Mouse (Mus musculus): ENCODE measurements around the gene Gm36079. TPM values are rescaled to one million over a fixed set of nuclear protein-coding genes. Genes with fewer than 3 reads are reported as not detected.
"Not testable (repeated sequence)": the region's sequence is repeated elsewhere in the genome, so short reads cannot be mapped to it uniquely, and the experiment has no call there.

Gene Gm36079
- total RNA-seq (2022): not detected

DNA sequence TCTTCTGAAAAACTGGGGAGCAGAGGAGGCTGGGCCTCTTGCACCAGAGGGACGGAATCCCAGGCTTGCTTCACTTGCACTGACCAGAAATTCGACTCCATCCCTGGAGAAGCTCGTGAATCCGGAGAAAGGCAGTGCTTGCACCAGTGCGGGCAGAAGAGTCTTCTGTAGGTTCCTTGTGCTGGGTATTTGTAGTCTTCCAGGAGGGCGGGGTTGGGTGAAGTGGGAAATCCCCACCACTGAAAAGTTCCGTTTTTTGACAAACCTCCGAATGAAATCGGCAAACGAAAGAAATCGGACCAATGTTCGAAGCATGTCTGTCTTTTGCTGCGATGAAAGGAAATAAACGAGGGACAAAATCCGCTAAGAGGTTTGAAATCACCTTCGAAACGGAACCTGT lies at the start of gene Gm36079:
Gm36079 (minus strand) TSS at position 101 of the 400 bp plus-strand sequence.
- not testable (repeated sequence) for DNase-seq (ENCODE audit: low spot score in 2 of 2)

GRCm38 (mm10) chr13:120070878-120071277 lies 44.1 kb upstream of the Gm36079 start:
- DNase-seq (ENCODE audit: low spot score in 2 of 2): not testable (repeated sequence)

DNA sequence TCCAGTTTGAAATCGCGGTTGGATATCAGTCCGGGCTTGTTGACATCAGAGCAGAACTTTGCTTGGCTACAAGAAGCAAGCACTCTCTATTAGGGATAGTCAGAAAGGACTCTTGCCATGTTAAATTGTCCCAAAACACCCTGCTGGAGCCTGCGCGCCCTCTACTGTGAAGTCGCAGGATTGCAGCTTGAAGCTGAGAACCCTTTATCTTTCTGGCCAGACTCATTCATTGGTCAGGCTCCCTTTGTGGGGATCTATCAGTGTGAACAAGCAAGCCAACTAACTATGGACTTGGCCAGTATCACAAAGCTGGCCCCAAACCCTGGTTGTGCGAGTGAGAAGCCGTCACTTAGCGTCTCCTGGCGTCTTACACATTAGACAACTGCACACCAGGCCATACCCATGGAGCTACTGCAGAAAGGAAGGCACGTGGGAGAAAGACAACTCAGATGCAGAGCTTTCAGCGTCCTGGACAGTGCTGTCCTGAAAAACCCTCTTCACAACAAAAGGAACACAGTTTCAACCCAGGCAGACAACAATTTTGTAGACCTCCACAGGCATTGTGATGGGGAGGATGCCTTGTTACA lies 43.3 kb upstream of the Gm36079 start:
- not testable (repeated sequence) for DNase-seq (ENCODE audit: low spot score in 2 of 2)

DNA sequence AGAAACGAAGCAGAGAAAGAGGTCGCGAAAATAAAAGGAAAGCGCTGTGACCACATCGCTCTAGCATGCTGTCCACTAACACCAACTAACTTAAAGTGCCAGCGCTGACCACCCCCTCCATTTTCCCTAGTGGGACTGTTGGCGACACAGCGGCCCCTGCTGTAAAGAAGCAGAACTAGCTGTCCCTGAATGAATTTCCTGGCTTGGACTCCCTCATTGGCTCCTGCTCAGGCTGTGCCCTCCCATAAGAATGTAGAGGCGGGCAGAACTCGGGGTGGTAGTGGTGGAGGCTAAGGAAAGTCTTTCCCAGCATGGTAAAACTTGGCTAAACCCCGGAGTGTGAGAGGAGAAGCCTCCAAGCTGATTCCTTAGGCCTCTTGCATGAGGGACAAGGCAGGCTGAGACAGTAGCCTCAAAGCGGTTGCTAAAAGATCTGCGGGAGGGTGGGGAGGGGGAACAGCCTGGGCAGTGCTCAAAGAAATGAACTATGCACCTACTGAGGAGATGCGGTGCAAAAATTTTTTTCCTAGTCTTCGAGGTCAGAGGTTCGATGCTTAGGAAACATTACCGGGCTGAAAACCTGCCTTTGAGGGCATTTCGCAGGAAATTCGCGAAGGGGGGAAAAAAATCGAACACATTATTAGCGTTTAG lies 36.8 kb upstream of the Gm36079 start:
- DNase-seq (ENCODE audit: low spot score in 2 of 2): not testable (repeated sequence)

DNA sequence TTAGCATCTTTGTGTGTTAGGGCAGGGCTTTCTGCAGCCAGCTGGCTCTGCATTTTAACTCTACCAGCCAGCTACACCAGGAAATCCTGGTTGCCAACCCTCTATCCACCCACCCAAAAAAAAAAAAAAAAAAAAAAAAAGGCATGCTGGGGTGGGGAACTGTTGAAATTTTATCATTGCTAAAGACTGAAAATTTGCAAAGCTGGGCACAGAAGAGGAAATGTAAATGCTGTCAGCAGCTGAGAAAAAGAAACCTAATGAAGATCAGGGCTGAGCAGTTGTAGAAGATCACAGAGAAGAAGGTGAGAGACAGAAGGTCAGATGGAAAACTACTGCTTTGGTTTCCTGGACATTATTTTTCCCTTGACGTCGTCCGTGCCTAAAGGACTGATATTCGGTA lies 36.1 kb upstream of the Gm36079 start:
- not testable (repeated sequence) for DNase-seq (ENCODE audit: low spot score in 2 of 2)

DNA sequence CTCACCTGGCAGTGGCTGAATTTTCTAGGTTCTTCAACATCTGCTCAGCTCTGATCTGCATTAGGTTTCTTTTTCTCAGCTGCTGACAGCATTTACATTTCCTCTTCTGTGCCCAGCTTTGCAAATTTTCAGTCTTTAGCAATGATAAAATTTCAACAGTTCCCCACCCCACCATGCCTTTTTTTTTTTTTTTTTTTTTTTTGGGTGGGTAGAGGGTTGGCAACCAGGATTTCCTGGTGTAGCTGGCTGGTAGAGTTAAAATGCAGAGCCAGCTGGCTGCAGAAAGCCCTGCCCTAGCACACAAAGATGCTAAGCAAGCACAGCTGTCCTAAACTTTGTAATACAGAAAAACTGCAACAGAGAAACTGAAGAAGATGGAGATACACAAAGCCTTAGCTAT lies 25.3 kb upstream of the Gm36079 start, which contains the start of gene Gm21188:
Gm21188 (minus strand) TSS at position 110 of the 400 bp plus-strand sequence.
- DNase-seq (ENCODE audit: low spot score in 2 of 2): not testable (repeated sequence)

- not testable (repeated sequence) for DNase-seq (ENCODE audit: low spot score in 2 of 2)
These were observed 21.8 kb upstream of the Gm36079 start for GRCm38 (mm10) chr13:120048608-120049007.

- not testable (repeated sequence) for DNase-seq (ENCODE audit: low spot score in 2 of 2)
These were observed 21.4 kb upstream of the Gm36079 start for GRCm38 (mm10) chr13:120048186-120048585.

GRCm38 (mm10) chr13:120046422-120047209 lies 19.8 kb upstream of the Gm36079 start:
- DNase-seq (ENCODE audit: low spot score in 2 of 2): not testable (repeated sequence)

- not testable (repeated sequence) for DNase-seq (ENCODE audit: low spot score in 2 of 2)
These were observed 14.3 kb upstream of the Gm36079 start for GRCm38 (mm10) chr13:120041145-120041544.

DNA sequence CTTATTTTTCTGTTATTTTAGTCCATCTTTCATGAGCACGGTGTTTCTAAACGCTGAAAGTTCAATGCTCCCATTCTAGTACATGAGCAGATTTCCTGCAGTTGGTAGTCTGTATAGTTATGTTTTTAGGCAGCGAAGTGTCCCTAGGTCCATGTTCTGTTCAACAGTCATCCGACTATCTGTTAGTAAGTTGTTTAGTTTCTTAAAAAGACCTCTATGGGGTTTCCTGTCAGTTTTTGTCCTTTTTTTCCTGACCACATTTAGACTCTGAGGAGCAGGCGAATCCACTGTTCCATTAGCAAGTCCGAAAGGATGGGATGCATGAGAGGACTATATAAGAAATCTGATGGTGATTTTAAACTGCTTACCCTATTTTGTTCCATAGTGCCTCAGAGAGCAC lies 11.1 kb upstream of the Gm36079 start:
- DNase-seq (ENCODE audit: low spot score in 2 of 2): not testable (repeated sequence)

DNA sequence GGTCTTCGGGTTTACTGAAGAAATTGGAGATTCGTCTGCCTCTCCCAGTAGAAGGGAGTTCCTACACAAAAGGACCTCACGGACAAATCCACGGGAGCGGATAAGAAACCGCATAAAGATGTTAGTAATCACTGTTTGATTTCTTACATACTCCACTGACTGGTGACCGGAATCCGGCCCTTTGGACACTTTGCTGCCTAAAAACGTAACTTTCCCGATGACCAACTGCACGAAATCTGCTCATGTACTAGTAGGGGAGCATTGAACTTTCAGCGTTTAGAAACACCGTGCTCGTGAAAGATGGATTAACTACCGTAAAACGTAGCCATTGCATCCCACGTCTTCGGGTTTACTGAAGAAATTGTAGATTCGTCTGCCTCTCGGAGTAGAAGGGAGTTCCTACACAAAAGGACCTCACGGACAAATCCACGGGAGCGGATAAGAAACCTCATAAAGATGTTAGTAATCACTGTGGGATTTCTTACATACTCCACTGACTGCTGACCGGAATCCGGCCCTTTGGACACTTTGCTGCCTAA lies 9.8 kb upstream of the Gm36079 start:
- not testable (repeated sequence) for DNase-seq (ENCODE audit: low spot score in 2 of 2)

DNA sequence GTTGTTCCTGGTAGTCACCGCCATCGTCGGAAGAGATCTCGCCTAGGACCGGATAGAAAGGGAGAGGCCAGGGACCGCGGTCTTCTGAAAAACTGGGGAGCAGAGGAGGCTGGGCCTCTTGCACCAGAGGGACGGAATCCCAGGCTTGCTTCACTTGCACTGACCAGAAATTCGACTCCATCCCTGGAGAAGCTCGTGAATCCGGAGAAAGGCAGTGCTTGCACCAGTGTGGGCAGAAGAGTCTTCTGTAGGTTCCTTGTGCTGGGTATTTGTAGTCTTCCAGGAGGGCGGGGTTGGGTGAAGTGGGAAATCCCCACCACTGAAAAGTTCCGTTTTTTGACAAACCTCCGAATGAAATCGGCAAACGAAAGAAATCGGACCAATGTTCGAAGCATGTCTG lies 8.3 kb upstream of the Gm36079 start:
- not testable (repeated sequence) for DNase-seq (ENCODE audit: low spot score in 2 of 2)

DNA sequence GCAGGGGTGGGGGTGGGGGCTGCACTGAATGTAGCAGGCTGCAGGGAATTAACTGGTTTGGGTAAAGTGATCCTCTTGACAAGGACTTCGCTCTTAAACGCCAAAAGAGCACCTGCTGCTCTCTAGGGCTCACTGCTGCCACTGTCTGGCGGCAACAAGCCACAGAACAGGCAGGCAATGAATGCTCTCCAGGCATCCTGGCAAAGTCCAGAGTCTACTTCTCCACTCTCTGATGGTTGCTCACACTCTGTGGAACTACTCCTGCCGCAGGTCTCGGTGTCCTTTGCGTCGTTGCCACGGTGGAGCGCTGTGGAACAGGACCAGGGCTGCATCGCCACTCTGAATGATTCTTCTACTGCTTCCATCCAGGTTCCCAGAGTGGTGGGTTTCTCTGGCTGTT lies 7.8 kb upstream of the Gm36079 start:
- DNase-seq (ENCODE audit: low spot score in 2 of 2): not testable (repeated sequence)

DNA sequence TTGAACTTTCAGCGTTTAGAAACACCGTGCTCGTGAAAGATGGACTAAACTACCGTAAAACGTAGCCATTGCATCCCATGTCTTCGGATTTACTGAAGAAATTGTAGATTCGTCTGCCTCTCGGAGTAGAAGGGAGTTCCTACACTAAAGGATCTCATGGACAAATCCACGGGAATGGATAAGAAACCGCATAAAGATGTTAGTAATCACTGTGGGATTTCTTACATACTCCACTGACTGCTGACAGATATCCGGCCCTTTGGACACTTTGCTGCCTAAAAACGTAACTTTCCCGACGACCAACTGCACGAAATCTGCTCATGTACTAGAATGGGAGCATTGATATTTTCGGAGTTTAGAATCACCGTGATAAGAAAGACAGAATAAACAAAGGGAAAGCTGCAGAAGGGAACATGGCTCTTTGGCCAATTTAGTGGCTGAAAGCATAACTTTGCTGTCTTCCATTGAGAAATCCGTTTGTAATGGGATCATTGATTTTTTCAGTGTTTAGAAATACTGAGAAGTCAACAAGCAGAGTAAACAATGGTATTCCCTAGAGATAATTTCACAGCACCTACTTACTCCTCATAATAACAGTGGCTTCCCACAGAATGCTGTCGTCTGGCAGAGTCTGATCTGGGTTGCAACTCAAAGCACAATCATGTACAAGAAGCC lies 6.8 kb upstream of the Gm36079 start:
- DNase-seq (ENCODE audit: low spot score in 2 of 2): peak in 1 of 2 experiments; percentile 3

DNA sequence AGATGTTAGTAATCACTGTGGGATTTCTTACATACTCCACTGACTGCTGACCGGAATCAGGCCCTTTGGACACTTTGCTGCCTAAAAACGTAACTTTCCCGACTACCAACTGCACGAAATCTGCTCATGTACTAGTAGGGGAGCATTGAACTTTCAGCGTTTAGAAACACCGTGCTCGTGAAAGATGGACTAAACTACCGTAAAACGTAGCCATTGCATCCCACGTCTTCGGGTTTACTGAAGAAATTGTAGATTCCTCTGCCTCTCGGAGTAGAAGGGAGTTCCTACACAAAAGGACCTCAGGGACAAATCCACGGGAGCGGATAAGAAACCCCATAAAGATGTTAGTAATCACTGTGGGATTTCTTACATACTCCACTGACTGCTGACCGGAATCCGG lies 4.9 kb upstream of the Gm36079 start:
- peak; percentile 3 to 14 for DNase-seq (ENCODE audit: low spot score in 2 of 2)

- DNase-seq (ENCODE audit: low spot score in 2 of 2): not testable (repeated sequence)
These were observed 557 bp upstream of the Gm36079 start for GRCm38 (mm10) chr13:120027368-120027767.

DNA sequence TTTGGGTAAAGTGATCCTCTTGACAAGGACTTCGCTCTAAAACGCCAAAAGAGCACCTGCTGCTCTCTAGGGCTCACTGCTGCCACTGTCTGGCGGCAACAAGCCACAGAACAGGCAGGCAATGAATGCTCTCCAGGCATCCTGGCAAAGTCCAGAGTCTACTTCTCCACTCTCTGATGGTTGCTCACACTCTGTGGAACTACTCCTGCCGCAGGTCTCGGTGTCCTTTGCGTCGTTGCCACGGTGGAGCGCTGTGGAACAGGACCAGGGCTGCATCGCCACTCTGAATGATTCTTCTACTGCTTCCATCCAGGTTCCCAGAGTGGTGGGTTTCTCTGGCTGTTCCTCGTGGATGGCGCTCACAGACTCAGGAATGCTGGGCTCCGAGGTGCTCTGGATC lies 438 bp downstream of the Gm36079 start:
- not testable (repeated sequence) for DNase-seq (ENCODE audit: low spot score in 2 of 2)

- peak in 1 of 2 experiments; percentile 2 for DNase-seq (ENCODE audit: low spot score in 2 of 2)
These were observed 1.2 kb downstream of the Gm36079 start for GRCm38 (mm10) chr13:120025576-120025975.

GRCm38 (mm10) chr13:120025004-120025403 lies 1.8 kb downstream of the Gm36079 start:
- DNase-seq (ENCODE audit: low spot score in 2 of 2): not testable (repeated sequence)

DNA sequence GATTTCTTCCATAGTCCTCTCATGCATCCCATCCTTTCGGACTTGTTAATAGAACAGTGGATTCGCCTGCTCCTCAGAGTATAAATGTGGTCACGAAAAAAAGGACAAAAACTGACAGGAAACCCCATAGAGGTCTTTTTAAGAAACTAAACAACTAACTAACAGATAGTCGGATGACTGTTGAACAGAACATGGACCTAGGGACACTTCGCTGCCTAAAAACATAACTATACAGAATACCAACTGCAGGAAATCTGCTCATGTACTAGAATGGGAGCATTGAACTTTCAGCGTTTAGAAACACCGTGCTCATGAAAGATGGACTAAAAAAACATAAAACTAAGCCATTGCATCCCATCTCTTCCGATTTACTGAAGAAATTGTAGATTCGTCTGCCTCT lies 2.2 kb downstream of the Gm36079 start:
- not testable (repeated sequence) for DNase-seq (ENCODE audit: low spot score in 2 of 2)

Data from gastrocnemius, adult 8-10 months (tissue).